Mouse (Mus musculus): Measurements from ENCODE around the gene Bace2. TPM values are rescaled to one million over a fixed set of nuclear protein-coding genes. Genes with fewer than 3 reads are reported as not detected.

Gene Bace2
- 3.2 TPM for polyA plus RNA-seq (2014; fragmentation: Illumina TruSeq; extraction: RNeasy Lipid Tissue Mini Kit (QIAGEN cat#74804); ENCODE audit: low read depth, low replicate concordance)

GRCm38 (mm10) chr16:97356499-97357187 lies at the start of gene Bace2:
Gene Bace2, plus strand, starts transcription at chr16:97356742.

GRCm38 (mm10) chr16:97462481-97463181 lies 106.1 kb downstream of the Bace2 start, which contains the start of gene Mx1:
Gene Mx1, minus strand, starts transcription at chr16:97462907.

Other genes starting within 250 kb of the Bace2 start
- gene Dscam, start 186.0 kb upstream of the Bace2 start, polyA plus RNA-seq (2014; fragmentation: Illumina TruSeq; extraction: RNeasy Lipid Tissue Mini Kit (QIAGEN cat#74804); ENCODE audit: low read depth, low replicate concordance) = not detected
- 0.24 TPM for gene Mx1, start 106.2 kb downstream of the Bace2 start, polyA plus RNA-seq (2014; fragmentation: Illumina TruSeq; extraction: RNeasy Lipid Tissue Mini Kit (QIAGEN cat#74804); ENCODE audit: low read depth, low replicate concordance)
- gene Fam3b, start 158.1 kb downstream of the Bace2 start, polyA plus RNA-seq (2014; fragmentation: Illumina TruSeq; extraction: RNeasy Lipid Tissue Mini Kit (QIAGEN cat#74804); ENCODE audit: low read depth, low replicate concordance) = not detected